Mouse (Mus musculus) gastrocnemius, adult 2 months (tissue): ENCODE measurements at regions not wholly inside any gene's neighbourhood (a gene's known extent, or its start where the extent isn't known, plus 50 kb on each side); places are given as distances from the start of the nearest gene placed in this dataset.

ENCODE experiments used
- DNase-seq: peaks from one replicate; pipeline ENCODE4 v3.0.0; 2022
- H3K27ac ChIP-seq: fragments of 200-600 bp; 2 replicates; pipeline ENCODE4 v1.8.1; 2022; ENCODE audit warnings: mild to moderate bottlenecking
- H3K4me3 ChIP-seq: fragments of 200-600 bp; 2 replicates; pipeline ENCODE4 v1.8.1; 2022; ENCODE audit warnings: mild to moderate bottlenecking, moderate library complexity
- CTCF ChIP-seq: fragments of 200-600 bp; IDR thresholded peaks from 2 replicates; pipeline ENCODE4 v1.8.1; 2022; ENCODE audit warnings: antibody characterized with exemption, mild to moderate bottlenecking, moderate library complexity
- intact Hi-C: fragments of 180-260 bp; cut with DNase I; formaldehyde crosslinking; loops from one replicate; pipeline ENCODE4 v1.15.1; 2025

DNA sequence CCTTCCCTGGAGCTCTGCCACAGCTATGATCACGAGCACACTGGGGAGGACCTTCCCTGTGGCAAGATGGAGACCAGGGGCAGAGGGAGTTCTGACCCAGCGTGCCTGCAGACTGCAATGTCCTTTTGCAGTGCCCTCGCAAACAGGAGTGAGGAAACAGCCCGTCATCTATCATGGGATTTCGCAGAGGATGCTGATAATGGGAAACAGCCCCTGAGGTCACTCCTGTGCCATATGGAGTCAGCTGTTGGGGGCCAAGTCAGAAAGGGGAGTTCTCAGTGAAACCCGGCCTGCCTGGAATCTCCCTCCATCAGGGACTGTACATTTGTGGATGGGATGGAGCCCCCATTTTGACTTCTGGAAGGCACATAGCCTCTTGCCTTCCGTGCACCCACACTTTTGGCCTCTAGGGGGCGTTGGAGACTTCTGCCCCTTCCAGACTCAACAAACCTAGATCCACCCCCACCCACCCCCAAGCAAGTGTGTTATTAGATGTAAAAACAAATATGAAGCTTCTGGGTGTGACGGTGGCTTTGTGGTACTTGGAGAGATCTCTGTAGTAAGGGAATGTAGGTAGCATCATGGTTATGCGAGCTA is 98.1 kb downstream of the Kdr start:
- no peak for DNase-seq
- peak; percentile 27; the same call in 1 of the 2 replicates for TF ChIP-seq CTCF
- H3K27ac ChIP-seq: no peak overlapping the region
- no peak overlapping the region for H3K4me3 ChIP-seq
- intact Hi-C loops: no loop called here

DNA sequence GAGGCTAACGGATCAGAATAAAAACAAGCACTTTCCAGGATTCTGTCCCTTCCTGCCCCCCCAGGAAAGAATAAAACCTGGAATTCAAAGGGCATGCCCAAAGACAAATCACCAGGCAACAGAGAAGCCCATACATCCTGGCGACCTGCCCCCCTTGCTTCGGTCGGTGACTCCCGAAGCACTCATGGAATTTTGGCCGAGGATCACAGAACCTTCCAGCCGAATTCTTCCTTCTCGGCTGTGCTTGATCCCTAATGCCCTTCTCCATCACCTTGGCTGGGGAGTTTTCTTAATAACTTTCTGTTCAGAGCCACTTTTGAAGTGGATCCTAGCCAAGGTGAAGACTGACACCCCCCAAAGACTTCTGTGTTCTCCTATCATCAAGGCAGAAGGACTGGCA is 99.9 kb downstream of the Kdr start:
- Histone ChIP-seq H3K27ac (no peak overlapping the region; the same call in 1 of the 2 replicates), H3K4me3 (no peak overlapping the region)
- no peak for DNase-seq
- intact Hi-C loops: no loop called here
- no peak for TF ChIP-seq CTCF

DNA sequence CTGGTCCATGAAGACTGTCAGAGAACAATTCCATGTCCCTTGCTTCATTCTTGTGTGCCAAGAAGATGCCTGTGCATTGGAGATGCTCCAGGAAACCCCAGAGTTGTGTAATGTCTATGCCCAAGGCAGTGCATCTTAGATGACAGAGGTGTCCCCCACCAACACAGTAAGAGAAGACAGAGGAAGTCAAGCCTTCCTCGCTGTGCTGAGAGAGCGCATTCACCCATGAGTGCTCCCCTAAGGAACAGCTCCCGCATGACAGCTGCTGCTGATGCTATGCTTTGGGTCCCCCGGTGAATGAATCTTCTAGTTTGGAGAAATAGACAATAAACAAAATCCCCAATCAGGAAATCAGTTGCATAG is 100.7 kb downstream of the Kdr start:
- DNase-seq: no peak
- H3K4me3 ChIP-seq: no peak overlapping the region
- H3K27ac ChIP-seq: peak overlapping the region; percentile 58
- TF ChIP-seq CTCF: no peak
- intact Hi-C loops: no loop called here

DNA sequence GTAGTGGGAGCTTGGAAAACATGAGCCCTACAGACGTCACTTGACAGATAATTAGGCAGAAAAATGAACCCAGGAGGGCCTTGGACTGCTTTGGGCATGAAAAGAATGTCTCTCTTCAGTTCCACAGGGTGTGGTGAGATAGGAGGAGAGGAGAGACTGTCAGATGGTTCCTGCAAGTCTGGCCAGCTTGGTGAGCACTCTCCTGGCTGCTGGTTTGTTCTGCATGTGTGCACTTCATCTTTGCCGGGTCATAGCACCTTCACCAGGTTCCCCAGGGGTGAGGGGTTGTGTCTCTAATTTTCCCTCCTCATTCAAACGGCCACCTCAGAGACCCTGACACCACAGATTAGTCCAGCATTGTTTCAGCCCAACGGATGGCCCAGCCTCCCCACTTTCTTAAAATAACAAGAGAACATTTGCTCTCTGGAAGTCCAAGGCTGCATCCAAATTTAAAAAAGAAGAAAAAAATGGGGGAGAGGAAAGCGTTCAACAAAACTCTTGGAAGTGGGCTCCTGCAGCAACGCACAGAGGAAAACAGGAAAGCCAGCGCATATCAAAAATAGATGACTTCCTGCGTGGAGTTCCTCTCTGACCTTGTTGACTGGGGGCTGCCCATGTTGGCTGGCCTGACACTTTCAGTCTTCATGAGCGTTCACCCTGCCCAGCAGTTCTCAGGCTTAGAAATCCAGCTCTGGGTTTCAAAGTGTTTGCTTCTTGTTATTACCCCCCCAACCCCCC is 101.2 kb downstream of the Kdr start:
- intact Hi-C loops: no loop called here
- DNase-seq: no peak

DNA sequence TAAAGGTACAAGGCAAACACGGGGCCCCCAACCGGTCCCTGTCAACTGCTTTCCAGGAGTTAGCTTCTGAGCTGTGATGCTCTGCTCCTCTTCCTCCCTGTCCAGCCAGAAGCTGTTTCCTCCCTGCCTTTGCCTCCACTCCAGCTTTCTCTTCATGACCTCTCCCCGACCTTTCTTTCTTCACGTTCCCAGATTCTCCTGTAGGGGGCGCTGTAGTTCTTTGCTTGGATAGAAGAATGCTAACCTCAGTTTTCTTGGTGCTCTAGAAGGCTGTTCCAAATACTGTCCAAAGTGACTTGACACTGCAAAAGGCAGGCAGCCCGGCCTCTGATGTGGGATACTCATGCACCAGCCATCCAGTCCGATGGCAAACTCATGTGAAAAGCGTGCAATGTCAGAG is 107.1 kb downstream of the Kdr start:
- peak overlapping the region; percentile 52 for H3K4me3 ChIP-seq

More for the DNA sequence above, 101.2 kb downstream of the Kdr start:
- Histone ChIP-seq H3K4me3 (no peak overlapping the region), H3K27ac (peak overlapping the region; percentile 58)
- no peak for TF ChIP-seq CTCF

DNA sequence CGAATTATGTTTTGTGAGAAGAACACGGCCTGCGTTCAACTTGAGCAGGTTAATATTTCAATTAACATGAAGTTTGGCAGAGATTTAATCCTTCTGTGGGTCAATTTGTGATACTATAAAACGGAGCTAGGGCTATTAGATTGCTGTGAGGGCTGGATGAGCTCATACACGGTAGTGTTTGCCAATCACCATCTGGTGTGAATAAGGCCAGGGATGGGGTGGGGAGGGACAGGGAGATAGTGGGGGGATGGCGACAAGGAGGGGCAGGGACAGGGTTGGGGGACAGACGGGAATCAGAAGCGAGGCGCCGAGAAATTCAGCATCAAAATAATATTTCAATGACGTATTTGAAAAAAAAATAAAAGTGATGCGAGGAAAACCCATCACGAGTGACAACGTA is 107.6 kb downstream of the Kdr start:
- no peak for TF ChIP-seq CTCF
- H3K27ac ChIP-seq: peak overlapping the region; percentile 69
- intact Hi-C loops: loop anchor here (1.0 to 5.0 kb wide), 4 partner anchors 107 to 248 kb away; partner anchors contain the start of gene Kdr
- peak; percentile 31 for DNase-seq
- peak overlapping the region; percentile 52 for H3K4me3 ChIP-seq

More for the DNA sequence above, 107.1 kb downstream of the Kdr start:
- TF ChIP-seq CTCF: peak; percentile 95
- peak overlapping the region; percentile 69 for H3K27ac ChIP-seq
- peak; percentile 73 for DNase-seq
- intact Hi-C loops: loop anchor here (1.0 to 5.0 kb wide), 4 partner anchors 106 to 247 kb away; partner anchors contain the start of gene Kdr

DNA sequence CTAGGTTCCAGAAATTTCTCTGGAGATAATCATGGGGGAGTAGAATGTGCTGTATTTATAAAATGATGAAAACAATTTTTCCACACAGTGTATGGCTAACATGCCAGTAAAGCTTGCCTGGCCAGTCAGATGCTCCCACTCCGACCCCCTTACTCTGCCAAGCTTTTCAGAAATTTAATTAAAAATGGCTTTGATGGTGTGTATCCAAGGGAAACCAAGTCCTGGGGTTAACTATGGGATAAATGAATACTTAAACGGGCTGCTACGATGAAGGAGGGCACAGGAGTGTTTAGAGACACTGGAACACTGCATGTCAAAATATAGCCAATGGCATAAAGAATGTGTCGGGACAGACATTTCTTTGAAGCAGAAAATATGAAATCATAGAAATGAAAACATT is 108.7 kb downstream of the Kdr start:
- no peak overlapping the region for H3K27ac ChIP-seq
- TF ChIP-seq CTCF: no peak
- no peak for DNase-seq
- intact Hi-C loops: loop anchor here (10.0 kb wide), 2 partner anchors 435 to 675 kb away; partner anchors contain the start of gene Clock
- no peak overlapping the region for H3K4me3 ChIP-seq

DNA sequence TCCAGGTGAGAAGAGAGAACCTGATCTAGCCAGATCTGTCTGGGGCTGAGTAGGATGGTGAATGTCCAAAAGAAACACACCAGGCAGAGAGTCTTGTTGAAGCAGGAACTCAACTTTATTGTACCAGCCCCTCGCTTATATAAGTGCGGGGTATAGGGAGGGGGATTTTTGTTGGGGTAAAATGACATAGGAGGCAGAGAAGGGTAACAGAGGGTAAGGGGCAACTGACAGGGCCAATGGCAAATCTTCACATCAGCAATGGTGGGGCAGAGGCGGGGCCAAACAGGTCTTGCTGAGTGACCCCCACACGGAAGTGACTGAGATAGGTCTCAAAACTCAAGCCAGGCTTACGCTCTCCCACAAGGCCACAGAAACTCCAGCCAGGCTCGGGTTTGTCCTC is 113.2 kb downstream of the Kdr start:
- no peak overlapping the region for H3K27ac ChIP-seq
- TF ChIP-seq CTCF: no peak
- intact Hi-C loops: loop anchor here (10.0 kb wide), 2 partner anchors 440 to 680 kb away; partner anchors contain the start of gene Clock
- no peak overlapping the region for H3K4me3 ChIP-seq
- DNase-seq: no peak

DNA sequence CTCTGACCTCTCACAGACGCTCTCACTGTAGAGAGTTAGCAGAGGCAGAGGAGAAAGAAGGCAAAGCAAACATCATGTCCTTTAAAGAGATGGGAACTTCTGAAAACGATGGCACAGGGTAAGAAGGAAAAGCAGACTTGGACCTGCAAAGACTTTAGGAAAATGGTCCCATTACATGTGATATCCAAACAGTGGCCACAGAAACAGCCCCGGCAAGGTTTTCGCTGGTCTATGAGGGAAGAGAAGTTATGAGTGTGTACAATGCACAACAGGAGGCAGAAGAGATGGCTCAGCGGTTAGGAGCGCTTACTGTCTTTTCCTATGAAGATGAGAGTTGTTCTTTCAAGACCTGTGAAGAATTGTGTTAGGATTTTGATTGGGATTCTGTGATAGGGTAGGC is 114.9 kb downstream of the Kdr start:
- no peak for DNase-seq
- intact Hi-C loops: loop anchor here (5.0 to 10.0 kb wide), 3 partner anchors 441 to 681 kb away; partner anchors contain the start of gene Clock
- TF ChIP-seq CTCF: no peak
- Histone ChIP-seq H3K4me3 (no peak overlapping the region), H3K27ac (no peak overlapping the region)

DNA sequence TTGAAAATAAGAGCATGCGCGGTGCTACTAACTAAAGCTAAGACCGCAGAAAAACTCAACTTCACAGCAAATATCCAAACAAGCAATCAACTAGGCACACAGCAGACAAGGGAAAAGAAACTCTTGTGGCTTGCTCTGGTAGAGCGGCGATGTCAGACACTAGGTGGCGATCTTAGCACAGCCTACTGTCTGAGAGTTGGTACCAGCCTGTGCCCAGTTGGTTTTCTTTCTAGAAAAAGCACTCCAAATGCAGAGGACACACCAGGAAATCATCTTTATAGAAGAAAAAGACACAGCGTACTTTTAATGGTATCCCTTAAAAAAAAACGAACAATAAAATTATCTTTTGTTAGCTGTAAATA is 115.6 kb downstream of the Kdr start:
- DNase-seq: peak; percentile 51
- TF ChIP-seq CTCF: peak; percentile 94; the same call in 1 of the 2 replicates
- Histone ChIP-seq H3K4me3 (no peak overlapping the region), H3K27ac (no peak overlapping the region)
- intact Hi-C loops: loop anchor here (1.0 to 10.0 kb wide), 4 partner anchors 256 to 682 kb away; partner anchors contain the start of gene Clock

DNA sequence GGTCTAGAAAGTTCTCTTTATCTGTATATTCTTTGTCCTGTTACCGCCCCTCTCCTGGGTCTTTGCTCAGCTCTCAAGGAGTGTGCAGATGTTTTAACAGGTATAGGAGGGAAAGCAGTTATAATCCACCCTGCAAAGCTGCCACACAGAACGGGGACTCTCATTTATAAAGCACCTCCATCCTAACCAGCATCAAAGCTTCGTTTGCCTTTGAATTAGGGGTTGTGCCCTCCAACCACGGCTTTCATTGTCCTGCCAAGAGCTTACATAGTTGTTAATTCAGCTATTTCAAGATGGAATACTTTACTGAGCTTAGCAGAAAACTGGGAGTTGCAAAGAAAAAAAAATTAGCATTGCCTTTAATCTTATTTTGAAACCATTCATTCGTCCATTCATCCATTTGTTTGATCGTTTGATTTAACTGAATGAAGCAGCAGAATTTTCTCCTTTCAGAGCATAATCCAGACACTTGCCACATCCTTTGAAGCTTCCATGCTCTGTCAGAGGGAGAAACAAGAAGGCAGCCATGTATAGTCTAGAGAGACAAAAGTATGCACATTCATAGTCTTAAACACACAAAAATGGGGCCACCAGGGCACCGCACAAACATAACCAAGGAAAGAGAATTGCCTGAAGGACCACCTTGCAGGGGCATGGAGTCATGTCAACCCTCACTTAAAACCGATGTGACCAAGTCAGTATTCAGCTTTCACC is 116.2 kb downstream of the Kdr start:
- no peak overlapping the region for H3K27ac ChIP-seq
- DNase-seq: no peak
- no peak for TF ChIP-seq CTCF
- intact Hi-C loops: loop anchor here (1.0 to 10.0 kb wide), 4 partner anchors 256 to 683 kb away; partner anchors contain the start of gene Clock
- H3K4me3 ChIP-seq: no peak overlapping the region

DNA sequence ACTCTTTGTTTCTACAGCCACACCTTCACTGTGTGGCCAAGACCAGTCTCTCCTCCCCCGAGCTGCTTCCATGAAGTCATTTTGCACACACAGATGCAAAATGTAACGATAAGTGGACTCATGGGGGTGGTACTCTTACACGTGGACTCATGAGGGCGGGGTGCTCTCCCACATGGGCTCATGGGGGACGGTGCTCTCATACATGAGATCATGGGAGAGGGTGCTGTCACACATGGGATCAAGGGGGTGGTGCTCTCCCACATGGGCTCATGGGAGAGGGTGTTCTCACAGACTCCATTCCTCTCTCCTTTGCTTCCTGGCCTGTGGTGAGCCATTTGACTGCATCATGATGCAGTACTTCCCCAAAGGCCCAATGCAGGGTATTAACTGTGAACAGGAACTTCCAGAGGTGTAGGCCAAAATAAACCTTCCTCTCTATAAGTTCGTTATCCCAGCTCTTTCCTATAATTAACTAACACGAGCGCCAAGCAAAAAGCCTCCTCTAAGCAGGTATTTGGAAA is 118.9 kb downstream of the Kdr start:
- Histone ChIP-seq H3K4me3 (no peak overlapping the region), H3K27ac (no peak overlapping the region)
- intact Hi-C loops: no loop called here
- no peak for TF ChIP-seq CTCF
- DNase-seq: no peak
